Mouse (Mus musculus) brain, embryonic 14.5 days (tissue): ENCODE results near the gene Ttll4.

Experiments
- CTCF ChIP-seq: fragments of 200-500 bp; IDR thresholded peaks from 2 replicates; pipeline ENCODE4 v1.5.1; 2012; ENCODE audit warnings: inconsistent platforms, mild to moderate bottlenecking, moderate library complexity, borderline replicate concordance; ENCODE audit not compliant: insufficient read depth, insufficient read length; ENCODE audit errors: extremely low read depth
- POLR2A ChIP-seq: fragments of 200-500 bp; IDR thresholded peaks from 2 replicates; pipeline ENCODE4 v1.6.1; 2012; ENCODE audit warnings: mild to moderate bottlenecking, inconsistent platforms, borderline replicate concordance; ENCODE audit not compliant: poor library complexity, insufficient read depth, insufficient read length, severe bottlenecking; ENCODE audit errors: extremely low read depth

DNA sequence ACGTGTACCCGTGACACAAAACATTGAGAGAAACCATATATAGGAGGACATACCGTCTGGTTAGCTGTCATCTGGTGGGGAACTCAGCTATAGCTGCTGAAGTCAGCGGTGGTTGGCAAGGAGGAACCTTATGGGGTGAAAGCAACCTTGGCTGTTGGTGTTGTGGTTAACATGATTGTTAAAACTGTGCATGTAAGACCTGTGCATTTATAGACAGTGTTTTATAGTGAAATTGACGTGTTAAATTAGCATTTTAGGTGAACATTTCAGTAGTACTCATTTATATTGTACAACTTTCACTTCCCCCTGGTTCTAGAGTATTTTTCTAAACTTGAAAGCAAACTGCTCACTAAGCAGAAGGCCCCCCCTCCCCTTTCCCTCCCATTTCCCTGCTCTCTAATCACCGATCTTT, 40.6 kb downstream of the Ttll4 start:
- TF ChIP-seq CTCF (no peak), POLR2A (no peak)
